Mouse (Mus musculus): ENCODE results near the gene Cyp2j13. TPM values are rescaled to one million over a fixed set of nuclear protein-coding genes. Genes with fewer than 3 reads are reported as not detected.

Gene Cyp2j13
- not detected for polyA plus RNA-seq (2017; shearing (Covaris generic))

DNA sequence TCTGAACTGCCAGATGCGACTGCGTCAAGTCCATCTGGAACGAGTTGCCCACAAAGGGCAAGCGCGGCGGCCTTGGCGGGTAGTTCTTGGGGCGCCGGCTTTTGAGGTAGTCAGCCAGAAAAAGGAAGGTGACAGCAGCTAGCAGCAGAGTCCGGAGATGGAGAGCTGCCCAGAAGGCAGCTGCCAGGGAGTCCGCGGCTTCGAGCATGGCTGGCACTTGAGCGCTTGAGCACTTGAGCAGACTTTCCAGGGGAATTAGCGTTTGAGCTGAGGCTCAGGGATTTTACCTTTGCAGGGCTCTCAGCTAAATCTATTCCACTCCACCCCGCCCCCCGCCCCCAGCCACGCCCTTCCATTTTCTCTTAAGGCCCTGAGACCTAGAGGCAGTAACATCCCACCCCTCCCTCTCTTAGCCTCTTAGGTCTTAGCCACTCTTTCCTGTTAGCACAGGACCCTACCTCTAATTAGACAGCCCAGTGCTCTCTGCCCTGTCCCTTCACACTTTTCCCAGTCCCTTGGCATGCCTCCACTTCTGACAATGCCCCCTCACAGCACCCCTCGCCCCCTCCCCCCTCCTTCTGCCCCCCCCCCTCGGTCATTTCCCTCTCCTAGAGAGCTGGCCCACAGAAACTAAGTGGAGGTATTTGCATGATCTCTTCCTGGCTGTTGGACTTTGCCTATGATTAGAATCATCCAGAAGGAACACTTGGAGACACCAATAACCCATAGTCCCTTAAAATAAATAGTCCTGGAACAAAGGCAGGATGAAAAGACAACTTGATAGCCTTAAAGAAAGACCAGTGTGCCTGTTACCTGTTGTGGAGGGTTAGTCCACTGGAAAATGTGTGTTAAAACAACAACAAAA is at the start of gene Cyp2j13:
Cyp2j13 (minus strand) TSS at position 286 of the 865 bp plus-strand sequence.

Other genes with a start within 250 kb of the Cyp2j13 start
- 23.8 TPM for gene Hook1, start 110.3 kb downstream of the Cyp2j13 start, polyA plus RNA-seq (2017; shearing (Covaris generic))
- not detected for gene Cyp2j12, start 63.6 kb upstream of the Cyp2j13 start, polyA plus RNA-seq (2017; shearing (Covaris generic))
- not detected for gene Cyp2j7, start 159.1 kb upstream of the Cyp2j13 start, polyA plus RNA-seq (2017; shearing (Covaris generic))